Mouse (Mus musculus) heart, adult 2 months (tissue): ENCODE results near the gene Agr3.

ENCODE experiments used
- CTCF ChIP-seq: fragments of 200-600 bp; IDR thresholded peaks from 2 replicates; pipeline ENCODE4 v1.8.1; 2022; ENCODE audit warnings: antibody characterized with exemption, mild to moderate bottlenecking, moderate library complexity
- POLR2A ChIP-seq: fragments of 200-500 bp; IDR thresholded peaks from 2 replicates; pipeline ENCODE4 v1.6.1; 2011; ENCODE audit warnings: mild to moderate bottlenecking, low read depth, low read length, control low read depth; ENCODE audit not compliant: insufficient read depth

DNA sequence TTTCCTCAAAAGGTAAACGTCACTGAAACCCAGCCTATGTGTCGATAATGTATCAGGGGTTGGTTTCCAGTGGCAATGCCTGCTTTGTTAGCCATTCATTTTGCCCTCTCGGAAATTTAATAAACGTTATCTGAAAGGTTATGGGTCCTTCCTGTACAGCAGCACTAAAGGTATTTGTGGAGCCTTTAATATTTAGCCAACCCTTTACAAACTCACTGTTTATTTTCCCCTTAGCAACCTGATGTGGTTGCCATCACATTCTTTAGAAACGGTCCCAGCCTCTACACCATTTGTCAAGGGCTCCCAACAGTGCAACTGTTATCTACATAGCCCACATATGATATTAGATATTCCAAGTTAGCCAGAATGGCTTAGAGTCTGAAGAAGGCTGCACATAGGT, 54.2 kb downstream of the Agr3 start:
- TF ChIP-seq POLR2A (no peak), CTCF (no peak)
